Mouse (Mus musculus) mesoderm, embryonic 11.5 days (tissue): ENCODE results near the gene Ankrd54.

Experiments
- DNase-seq: peaks from one replicate; pipeline ENCODE4 v3.0.0-alpha.2; 2012; ENCODE audit warnings: low read depth, low spot score

The Ankrd54 gene

DNA sequence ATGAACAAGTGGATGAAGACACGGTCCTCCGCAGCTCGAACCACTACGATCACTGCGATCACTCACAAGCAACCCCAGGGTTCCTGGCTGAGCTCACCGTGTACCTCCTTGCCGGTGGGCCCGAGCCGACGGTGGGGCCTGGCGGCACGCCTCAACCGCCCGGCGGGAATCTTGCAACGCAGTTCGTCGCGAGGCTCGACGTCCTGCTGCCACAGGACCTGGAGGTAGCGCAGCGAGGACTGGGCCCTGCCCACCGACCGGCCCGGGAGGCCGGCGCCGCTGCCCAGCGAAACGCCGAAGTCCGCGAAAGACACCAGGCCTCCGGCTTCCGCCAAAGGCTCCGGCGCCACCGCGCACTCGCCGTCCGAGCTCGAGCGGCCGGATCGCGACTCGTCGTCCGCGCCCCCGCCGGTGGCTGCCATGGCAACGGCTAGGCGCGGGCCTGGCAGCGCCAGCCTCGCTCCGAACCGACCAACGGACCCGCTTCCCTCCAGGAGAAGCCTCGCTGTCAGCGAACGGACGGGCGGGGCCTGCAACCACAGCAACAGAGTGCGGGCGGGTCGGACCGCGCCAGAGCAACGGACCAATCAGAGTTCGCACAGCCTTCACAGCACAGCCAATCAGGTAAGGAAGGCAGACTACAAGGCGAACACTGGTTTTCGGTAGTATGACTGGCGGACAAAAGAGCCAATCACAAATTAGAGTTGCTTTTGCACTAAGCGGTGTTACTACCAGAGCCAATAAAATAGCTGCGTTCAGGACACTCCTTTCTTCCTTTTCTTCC is at the start of gene Ankrd54:
TSS of gene Ankrd54 (minus strand) at position 518 of the 784 bp plus-strand sequence.
- peak; percentile 99 for DNase-seq

DNA sequence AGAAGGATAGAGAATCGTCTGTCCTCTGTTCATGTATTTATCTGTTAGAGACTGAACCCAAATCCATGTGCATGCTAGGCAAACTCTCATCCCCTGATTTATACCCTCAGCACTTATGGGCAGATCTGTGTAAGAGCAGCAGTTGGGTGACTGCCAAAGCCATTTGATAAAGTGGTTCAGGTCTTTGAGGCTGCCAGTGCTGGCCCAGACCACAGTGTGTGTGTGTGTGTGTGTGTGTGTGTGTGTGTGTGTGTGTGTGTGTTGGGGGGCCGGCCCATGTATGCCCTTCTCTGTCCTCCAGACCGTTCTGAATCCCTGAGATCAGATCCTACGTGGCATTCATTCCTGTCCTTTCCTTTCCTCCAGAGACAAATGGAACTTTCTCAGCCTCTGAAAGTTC is 49.1 kb upstream of the Ankrd54 start:
- DNase-seq = no peak

DNA sequence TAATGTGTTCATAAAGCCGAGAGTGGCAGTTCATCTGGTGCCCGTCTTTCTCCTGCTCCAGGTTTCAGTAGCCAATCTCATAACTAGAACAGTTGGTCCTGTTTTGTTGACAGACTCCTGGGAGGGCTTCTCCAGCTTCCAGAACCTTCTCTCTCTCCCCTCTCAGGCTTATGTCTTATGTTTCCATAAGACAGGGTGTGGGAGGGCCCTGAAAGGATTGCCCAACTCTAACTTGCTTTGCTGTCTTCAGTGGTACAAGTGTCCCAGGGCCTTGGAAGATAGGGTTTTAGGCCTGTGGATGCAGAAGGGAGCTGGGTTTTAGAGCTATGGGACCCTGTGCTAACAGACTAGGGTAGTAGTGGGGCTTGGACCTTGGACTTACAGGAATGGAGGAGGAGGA is 47.8 kb upstream of the Ankrd54 start:
- DNase-seq = no peak

DNA sequence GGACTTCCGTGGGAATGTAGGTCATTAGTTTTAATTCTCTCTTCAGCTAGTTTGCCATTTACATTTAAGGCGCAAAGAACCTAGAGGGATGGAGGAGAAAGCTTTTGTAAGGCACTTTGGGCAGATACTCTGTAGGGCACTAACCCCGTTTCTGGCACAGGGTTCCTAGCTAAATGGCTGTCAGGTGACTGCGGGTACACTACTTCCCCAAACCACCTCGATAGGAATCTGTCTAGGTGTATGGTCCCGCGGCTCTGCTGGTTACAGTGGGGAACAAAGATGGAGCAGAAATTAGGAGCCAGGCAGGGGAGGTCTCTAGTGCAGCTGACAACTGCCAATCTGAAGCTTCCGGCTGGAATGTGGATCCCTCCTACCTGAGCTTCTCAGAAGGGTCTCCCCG is 47.3 kb upstream of the Ankrd54 start:
- no peak for DNase-seq

DNA sequence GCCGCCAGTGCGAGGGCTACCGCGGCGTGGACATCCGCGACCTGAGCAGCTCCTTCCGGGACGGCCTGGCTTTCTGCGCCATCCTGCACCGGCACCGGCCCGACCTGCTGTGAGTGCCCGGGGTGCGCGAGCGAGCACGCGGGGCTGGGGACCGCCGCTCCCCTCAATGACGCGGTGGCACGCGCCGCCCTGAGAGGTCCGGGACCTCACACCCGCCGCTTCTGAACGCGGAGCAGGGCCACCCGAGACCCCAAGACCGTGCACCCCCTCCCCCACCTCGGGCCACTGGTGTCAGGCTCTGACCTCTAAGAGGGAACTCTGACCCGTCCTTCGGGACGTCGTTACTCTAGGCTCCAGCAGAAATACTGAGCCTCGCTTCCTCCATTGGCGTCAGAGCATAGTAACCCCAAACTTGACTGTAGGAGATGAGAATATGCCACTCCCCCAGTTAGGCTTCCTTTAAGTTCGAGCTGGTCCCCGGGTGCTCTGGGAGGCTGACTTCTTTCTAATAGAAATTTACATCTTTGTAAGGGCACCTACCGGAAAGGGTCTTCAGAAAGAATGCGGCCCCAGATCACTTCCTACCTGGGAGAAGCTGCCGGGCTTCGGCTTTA is 46.7 kb upstream of the Ankrd54 start:
- no peak for DNase-seq

DNA sequence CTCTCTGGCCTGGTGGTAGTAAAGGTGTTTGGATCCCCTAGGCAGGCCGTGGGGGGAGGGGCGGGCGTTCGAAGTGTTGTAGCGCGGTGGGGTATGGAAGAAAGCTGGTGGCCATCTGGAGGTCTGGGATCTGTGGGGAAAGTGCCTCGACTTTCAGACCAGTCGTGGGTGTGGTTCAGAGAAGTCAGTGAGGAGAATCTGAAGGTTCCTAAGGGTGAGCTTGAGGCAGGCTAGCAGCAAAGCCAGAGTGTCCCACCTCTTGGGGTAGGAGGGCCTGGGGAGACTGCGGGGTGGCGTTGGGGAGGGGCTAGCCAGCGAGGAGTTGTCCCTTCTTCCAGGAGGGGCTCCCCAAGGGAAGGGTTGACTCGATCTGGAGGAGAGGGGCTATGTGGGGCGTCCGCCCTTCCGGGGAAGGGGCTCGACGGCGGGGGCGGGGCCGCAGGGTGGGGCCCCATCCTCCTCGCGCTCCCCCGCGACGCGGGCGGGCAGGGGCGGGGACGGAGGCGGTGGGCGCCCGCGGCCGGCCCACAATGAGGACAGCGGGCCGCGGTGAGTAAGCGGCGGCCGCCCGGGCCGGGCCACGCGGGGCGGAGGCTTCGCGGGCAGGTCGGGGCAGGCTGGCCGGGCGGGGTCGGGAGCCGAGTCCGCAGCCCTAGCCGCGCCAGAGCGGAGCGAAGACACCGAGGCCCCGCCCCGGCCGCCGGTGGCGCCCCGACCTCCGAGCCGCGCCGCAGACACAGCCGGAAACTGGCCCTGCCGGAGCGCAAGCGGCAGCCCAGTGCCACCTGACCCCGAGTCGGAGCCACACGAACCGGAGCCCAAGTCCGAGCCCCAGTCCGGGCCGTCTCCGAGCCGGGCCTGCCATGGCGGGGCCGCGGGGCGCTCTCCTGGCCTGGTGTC is 46.0 kb upstream of the Ankrd54 start, which contains the start of gene Micall1:
TSS of gene Micall1 (plus strand) at position 478 of the 900 bp plus-strand sequence.
- peak; percentile 60 for DNase-seq

DNA sequence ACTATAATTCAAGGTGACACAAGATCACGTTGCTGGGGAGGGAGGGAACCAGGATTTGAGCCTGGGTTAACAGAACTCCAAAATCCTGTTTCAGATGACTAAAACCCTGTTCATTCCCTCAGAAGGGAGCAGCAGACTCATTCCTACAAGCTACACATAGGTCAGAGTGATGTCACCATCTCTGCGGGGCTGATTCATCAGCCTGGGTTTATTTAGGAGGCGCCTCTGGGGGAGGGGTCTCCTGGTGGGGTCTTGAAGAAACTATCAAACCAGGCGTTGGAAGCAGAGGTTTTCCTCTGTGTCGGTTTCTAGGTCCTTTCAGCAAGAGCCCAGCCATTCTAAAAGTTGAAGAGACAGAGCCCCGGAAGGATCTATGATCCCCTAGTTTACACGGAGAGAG is 45.3 kb upstream of the Ankrd54 start:
- DNase-seq = peak; percentile 41

DNA sequence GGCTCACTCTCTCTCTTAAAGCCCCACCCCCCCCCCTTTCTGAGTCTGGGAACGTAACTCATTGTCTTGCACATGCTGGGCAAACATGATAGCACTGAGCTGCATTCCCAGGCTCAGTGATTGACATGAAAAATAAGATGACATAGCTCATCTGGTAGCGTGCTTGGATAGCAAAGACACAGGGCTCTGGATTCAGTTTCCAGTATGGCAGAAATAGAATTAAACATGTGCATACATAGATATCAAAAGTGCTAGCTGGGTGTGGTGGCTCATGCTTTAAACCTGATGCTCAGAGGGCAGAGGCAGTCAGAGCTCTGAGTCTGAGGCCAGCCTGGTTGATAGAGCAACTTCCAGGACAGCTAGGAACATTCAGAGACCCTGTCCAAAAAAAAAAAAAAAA is 43.1 kb upstream of the Ankrd54 start:
- no peak for DNase-seq

DNA sequence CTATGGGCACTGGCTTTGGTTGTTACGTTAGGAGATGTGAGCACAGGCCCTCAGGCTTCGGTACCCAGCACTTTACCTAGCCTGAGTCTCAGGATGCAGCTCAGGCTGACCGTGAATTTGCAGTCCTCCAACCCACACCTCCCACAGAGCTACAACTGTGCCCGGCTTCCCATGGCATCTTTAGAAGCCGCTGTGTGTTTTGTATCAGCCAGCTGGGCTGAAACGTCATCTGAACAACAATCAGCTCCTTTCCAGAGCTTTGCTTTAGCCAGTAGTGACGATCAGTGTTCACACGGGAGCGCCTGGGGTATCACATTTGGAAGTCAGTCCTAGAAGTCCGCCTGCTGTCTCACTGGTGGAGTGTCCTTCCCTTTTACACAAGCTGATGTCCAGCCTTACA is 40.6 kb upstream of the Ankrd54 start:
- DNase-seq = no peak

DNA sequence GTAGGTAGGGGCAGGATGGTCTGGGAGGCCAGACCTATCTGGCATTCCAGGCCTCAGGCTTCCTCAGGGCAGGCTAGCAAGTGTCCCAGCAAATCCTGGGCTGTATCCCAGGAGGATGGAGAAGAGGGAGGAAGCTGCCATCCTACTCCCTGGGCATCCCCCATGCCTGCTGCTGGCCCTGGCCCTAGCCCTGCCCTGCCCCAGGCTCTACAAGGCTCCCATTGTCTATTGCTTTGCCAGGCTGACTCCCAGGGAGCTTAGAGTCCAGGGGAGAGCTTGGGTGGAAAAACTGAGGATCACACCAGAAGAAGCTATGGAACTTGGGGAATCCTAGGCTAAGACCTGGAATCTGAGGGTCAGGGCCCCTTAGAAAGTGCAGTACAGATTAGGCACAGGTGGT is 38.8 kb upstream of the Ankrd54 start:
- DNase-seq = no peak

DNA sequence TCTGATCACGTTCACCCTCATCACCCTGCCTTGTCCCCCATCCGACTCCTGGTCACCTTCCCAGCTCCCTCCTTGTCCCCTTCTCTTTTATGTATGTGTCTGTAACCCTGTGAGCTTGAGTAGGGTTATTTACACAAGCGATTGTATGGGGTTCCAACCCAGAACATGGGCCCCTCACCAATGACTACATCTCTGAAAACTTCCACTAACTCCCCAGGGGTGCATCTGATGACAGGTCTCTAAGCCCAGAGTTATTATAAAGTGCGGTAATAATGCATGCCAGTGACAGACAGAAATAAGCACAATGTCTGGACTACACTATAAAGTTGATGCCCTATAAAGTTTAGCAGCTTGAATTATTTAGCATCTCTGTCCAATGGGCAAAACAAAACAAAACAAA is 37.7 kb upstream of the Ankrd54 start:
- DNase-seq = no peak

DNA sequence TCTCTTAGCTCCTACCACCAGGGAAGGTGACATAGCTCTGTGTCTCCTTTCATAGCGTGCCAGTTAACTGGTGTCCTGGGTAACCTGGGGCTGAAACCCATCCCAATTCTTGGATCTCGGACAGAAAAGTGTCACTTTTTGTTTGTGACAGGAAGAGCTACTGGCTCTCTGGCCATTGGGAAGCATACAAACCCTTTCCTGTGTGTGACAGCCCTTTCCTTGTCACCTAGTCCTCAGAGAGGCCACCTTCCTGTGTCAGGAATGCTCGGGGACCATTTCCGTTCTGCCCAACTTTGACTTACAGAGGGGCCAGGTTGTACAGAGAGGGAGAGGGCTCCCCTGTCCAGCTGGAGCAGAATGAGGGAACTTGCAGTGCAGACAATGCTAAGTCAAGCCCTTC is 36.8 kb upstream of the Ankrd54 start:
- no peak for DNase-seq

DNA sequence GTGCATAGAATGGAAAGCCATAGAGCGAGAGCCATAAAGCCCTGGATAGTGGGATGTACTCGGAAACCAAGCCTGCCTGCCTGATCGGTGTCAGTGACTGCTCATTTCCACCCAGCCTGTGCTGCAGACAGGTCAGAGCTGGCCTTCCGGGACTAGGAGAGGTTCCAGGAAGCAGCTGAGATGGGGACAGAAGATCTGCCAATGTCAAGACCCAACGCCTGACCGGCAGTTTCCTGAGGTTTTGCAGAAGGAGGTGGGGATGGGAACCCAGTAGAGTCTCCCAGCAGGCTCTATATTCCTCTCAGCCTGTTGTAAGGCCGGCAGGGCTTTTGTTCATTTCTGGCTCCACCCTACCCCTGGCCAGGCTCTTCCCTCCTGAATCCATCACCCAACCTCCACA is 36.2 kb upstream of the Ankrd54 start:
- no peak for DNase-seq

DNA sequence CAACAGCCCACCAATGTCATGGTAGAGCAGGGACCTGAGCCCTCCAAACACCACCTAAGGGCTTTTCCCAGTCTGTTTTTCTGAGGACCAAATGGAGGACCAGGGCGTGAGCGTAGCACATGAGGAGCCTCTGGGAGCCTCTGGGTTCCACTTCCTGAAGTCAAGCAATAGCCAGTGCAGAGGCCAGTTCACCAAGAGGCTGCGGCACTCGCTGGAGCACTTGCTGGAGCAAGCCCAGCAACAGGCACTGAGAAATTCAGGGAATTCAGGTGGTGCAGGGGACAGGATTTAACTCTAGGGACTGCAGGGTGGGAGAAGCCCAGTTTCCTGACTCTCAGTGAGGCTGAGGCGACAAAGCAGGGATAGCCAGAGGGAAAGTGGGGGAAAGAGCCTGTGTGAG is 35.5 kb upstream of the Ankrd54 start:
- DNase-seq = no peak

DNA sequence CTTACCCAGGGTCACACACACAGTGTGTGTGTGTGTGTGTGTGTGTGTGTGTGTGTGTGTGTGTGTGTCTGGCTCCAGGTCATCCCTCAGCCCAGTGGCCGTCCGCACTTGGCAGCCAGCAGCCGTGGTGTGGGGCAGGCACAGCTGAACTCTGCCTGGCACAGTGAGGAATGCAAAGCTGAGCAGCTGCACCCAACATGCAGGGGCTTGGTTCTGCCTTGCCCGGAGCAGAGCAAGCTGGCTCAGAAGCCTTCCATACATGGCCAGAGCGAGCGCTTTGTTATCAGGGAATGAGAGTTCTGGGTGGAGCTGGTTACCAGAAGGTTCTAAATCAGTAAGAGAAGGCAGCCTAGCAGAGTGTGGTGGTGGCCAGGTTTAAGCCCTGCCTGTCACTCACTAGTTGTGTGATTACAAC is 34.9 kb upstream of the Ankrd54 start:
- no peak for DNase-seq

DNA sequence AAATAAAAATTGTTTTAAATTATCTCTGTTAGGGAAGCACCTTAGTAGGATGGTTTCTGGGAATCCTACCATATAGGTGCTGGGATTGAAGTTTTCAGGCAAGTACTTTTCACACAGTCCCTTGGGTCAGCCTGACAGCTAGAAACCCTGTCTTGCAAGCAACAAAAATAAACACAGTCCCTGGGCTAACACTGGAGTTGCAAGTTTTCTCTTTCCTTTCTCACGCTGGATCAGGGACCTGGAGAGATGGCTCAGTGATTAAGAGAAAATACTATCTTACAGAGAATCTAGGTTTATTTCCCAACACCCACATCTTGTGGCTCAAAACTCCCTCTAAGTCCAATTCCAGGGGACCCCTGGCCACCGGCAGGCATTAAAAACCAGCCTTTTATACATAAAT is 34.4 kb upstream of the Ankrd54 start:
- DNase-seq = no peak

DNA sequence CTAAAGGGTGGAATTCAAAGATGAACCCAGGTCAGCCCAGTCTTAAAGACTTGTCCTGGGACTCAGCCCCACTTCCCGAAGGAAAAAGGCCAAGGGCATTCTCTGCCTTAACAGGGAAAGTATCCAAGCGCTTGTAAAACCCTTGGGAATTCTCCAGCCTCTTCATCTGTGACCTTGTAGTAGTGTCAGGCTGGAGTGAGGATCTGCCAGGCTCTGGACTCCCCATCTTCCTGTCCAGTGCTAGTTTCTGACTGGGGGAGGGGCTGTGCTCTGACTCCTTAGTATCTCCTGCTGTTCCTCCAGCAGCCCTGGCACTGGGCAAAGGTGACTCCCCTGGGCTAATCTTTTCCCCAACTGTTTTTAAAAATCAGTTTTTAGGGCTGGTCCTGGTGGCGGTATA is 33.9 kb upstream of the Ankrd54 start:
- DNase-seq = no peak

DNA sequence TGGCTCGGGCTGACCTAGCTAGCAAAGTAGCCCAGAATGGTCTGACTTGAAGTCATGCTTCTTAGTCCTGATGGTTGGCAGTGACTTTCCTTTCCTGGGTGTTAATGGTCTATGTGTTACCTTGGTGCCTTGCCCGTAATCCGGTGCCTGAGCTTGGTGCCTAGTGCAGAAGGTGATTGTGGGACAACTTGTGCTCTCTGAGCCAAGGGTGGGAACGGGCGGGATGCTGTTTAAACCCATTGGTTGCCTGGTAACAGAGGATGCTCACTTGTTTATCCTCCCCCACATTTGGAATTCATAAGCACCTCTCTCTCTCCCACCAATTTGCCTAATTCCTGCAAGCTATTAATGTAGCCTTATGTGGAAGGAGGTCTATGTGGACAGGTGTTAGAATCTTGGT is 32.8 kb upstream of the Ankrd54 start:
- no peak for DNase-seq

DNA sequence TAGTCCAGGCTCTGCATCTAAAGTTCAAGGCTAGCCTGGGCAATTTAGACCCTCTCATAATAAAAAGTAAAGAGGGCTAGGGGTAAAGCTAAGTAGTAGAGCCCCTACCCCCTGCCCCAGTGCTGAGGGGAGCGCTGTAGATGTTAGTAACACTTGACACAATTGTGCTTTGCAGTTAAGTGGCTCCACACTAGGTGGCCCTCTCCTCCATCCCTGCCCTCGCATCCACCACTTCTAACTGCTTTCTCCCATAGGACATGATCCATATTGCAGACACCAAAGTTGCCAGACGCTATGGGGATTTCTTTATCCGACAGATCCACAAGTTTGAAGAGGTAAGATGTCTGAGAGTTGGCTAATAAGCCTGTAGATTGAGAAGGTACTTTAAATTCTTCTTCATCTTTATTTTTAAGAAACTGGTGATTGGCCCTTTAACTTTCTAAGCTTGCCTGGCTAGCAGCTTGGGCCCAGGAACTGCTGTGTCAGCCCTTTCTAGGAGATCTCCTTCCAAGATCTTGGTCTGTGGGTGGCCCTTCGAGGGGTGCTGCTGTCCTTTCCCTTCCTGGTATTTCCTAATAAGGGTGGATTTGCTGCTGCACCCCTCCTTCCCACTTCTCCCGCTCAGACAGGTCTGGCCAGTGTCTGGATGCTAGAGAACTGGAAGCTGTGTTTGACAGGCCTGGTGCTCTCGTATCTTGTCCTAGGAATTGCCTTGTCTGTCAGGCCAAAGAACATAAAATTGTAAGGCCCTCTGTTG is 30.6 kb upstream of the Ankrd54 start:
- no peak for DNase-seq

DNA sequence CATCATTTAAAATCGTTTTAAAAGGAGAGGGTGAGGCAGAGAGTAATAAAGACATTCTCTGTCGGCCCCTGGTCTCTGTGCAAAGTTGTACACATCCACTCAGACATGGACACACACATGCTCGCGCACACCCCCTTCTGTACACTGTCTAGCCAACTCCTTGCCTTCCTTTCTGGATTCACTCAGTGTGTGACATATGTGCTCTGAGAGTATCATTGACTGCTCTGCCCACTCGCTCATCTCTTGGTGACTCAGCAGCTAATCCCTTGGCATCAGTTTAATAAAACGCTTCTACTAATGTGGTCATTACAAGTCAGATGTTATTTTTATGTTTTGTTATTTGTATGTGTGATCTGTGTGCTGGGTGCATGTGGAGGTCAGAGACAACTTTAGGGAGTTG is 29.6 kb upstream of the Ankrd54 start:
- no peak for DNase-seq

DNA sequence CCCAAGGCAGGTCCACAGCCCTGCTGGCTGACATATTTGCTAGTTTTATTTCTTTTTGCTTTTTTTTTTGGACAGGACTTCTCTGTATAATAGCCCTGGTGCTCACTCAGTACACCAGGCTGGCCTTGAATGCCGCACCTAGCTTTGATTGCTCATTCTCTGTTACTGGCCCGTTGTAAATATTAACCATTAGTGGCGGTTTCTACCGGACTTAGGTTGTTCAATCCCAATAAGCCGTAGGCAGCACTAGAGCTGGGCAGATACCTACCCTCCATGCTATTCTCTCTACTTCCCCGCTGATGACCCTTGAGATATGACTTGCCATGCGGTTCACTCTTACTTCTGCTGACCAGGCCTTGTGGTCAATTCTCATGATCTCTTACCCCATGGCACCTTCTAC is 16.9 kb upstream of the Ankrd54 start:
- DNase-seq = no peak
